ENCODE assay signal across 1 mouse cellular context in the genomic region with DNA sequence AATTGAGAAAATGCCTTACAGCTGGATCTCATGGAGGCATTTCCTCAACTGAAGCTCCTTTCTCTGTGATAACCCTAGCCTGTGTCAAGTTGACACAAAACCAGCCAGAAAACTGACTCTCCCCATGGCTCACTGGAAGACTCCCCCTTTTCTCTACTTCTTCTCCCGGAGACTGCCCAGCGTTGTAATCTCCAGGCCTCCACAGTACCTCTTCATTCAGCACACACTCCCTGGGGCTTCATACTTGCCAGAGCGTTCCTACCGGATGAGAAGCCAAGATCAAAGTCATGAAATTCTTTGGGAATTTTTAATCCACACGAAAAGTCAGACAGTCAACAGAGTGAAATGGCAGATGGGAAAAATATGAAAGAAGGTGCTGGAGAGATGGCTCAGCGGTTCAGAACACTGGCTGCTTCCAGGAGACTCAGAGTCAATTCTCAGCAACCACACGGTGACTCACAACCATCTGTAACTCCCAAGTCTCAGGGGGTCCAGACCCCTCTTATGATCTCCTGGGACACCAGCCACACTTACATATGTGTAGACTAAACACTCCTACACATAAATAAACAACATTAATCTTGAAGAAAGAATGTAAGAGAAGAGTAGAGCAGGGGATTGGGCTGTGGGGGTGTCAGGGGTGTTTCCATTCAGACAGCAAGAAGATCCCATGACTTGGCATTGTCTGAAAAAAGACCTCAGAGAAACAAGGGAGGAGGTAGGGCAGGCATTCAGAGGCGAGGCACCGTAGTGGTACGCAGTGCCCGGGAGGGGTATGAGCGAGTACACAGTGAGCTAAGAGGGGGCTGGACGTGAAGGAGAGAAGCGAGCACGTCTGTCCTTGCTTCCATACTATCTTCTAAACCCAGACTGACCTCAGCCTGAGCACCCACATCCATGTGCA.
TF ChIP-seq lines count a peak whose summit lies in the region.

No protein-coding gene starts in this region.

TF ChIP-seq in CH12.LX, 34 proteins besides CTCF, POLR2A, EP300 and RAD21 (continued from another document):
- peak; percentile 50 for TF ChIP-seq ETS1 (conservative IDR thresholded peaks at IDR 0.05; ENCODE audit: low read depth, low read length)
- TF ChIP-seq ZNF384 (IDR thresholded peaks at IDR 0.05; ENCODE audit: low read depth, low read length) = no peak
- peak; percentile 28; the same call in 1 of the 2 replicates for TF ChIP-seq MAZ (IDR thresholded peaks at IDR 0.05; ENCODE audit: low read depth, low read length)
- TF ChIP-seq JUN (IDR thresholded peaks at IDR 0.05; ENCODE audit: insufficient read depth, low read depth, low read length) = no peak
- 0 out of 2 replicates have a peak, but pooled peaks have one; percentile 35 for TF ChIP-seq MAX (IDR thresholded peaks at IDR 0.05; ENCODE audit: low read length)
- TF ChIP-seq NELFE (IDR thresholded peaks at IDR 0.05; ENCODE audit: low read depth, low read length) = 0 out of 2 replicates have a peak, but pooled peaks have one; percentile 44
